Mouse (Mus musculus): ENCODE data around the gene Hibadh. TPM values are rescaled to one million over a fixed set of nuclear protein-coding genes. Genes with fewer than 3 reads are reported as not detected.

Hibadh gene
- polyA plus RNA-seq, 1 experiment from 2014 or later, result 72.2 TPM

- no peaks in the 10 kb centered on the region for H3K4me1 ChIP-seq
- no peaks in the 10 kb centered on the region for H3K9me3 ChIP-seq (replicated peaks)
- H3K27ac ChIP-seq (replicated peaks), result no peak overlapping the region
- no peaks in the 10 kb centered on the region for H3K27me3 ChIP-seq (replicated peaks)
- no peak overlapping the region for H3K4me2 ChIP-seq
- no peak overlapping the region for H3K4me3 ChIP-seq (replicated peaks)
- ATAC-seq (ENCODE audit: low FRiP score), result no peak
- WGBS, result 52% methylated on average over 4 of the region's 4 CpGs
- no peak overlapping the region for H3K9ac ChIP-seq (replicated peaks)
- no peaks in the 10 kb centered on the region for H3K36me3 ChIP-seq
These were observed 39.1 kb downstream of the Hibadh start for GRCm38 (mm10) chr6:52601117-52601516.

- no peaks in the 10 kb centered on the region for H3K4me1 ChIP-seq
- ATAC-seq (ENCODE audit: low FRiP score), result no peak
- 94% methylated on average over 1 of the region's 1 CpGs for WGBS
- H3K9ac ChIP-seq (replicated peaks), result no peak overlapping the region
- no peak overlapping the region for H3K27ac ChIP-seq (replicated peaks)
- no peaks in the 10 kb centered on the region for H3K9me3 ChIP-seq (replicated peaks)
- no peak overlapping the region for H3K4me2 ChIP-seq
- H3K4me3 ChIP-seq (replicated peaks), result no peak overlapping the region
- H3K27me3 ChIP-seq (replicated peaks), result no peaks in the 10 kb centered on the region
- H3K36me3 ChIP-seq, result no peaks in the 10 kb centered on the region
These were observed 45.4 kb downstream of the Hibadh start for GRCm38 (mm10) chr6:52594752-52595151.

- H3K27ac ChIP-seq (replicated peaks), result no peak overlapping the region
- no peak for ATAC-seq (ENCODE audit: low FRiP score)
- H3K36me3 ChIP-seq, result no peaks in the 10 kb centered on the region
- peaks cover 4% of the 10 kb centered on the region; the same call in 1 of the 2 replicates for H3K4me1 ChIP-seq
- H3K4me2 ChIP-seq, result no peak overlapping the region
- H3K4me3 ChIP-seq (replicated peaks), result no peak overlapping the region
- no peak overlapping the region for H3K9ac ChIP-seq (replicated peaks)
- H3K27me3 ChIP-seq (replicated peaks), result no peaks in the 10 kb centered on the region
- H3K9me3 ChIP-seq (replicated peaks), result no peaks in the 10 kb centered on the region
These were observed 53.6 kb downstream of the Hibadh start for GRCm38 (mm10) chr6:52586564-52586963.

- H3K9me3 ChIP-seq (replicated peaks), result no peaks in the 10 kb centered on the region
- no peak overlapping the region for H3K4me2 ChIP-seq
- H3K9ac ChIP-seq (replicated peaks), result no peak overlapping the region
- no peaks in the 10 kb centered on the region for H3K27me3 ChIP-seq (replicated peaks)
- H3K4me1 ChIP-seq, result peaks cover 4% of the 10 kb centered on the region; the same call in 1 of the 2 replicates
- no peak for ATAC-seq (ENCODE audit: low FRiP score)
- H3K4me3 ChIP-seq (replicated peaks), result no peak overlapping the region
- WGBS, result 12% methylated on average over 8 of the region's 8 CpGs
- H3K27ac ChIP-seq (replicated peaks), result no peak overlapping the region
- no peaks in the 10 kb centered on the region for H3K36me3 ChIP-seq
These were observed 55.8 kb downstream of the Hibadh start for GRCm38 (mm10) chr6:52584383-52584782.

- WGBS, result 96% methylated on average over 4 of the region's 4 CpGs
- H3K36me3 ChIP-seq, result no peaks in the 10 kb centered on the region
- H3K4me2 ChIP-seq, result no peak overlapping the region
- 0 out of 2 replicates have a peak, but pooled peaks cover 5% of the 10 kb centered on the region for H3K27me3 ChIP-seq (replicated peaks)
- no peak overlapping the region for H3K27ac ChIP-seq (replicated peaks)
- ATAC-seq (ENCODE audit: low FRiP score), result no peak
- H3K9ac ChIP-seq (replicated peaks), result no peak overlapping the region
- no peaks in the 10 kb centered on the region for H3K9me3 ChIP-seq (replicated peaks)
- no peak overlapping the region for H3K4me3 ChIP-seq (replicated peaks)
- H3K4me1 ChIP-seq, result peaks cover 4% of the 10 kb centered on the region; the same call in 1 of the 2 replicates
These were observed 59.1 kb downstream of the Hibadh start for GRCm38 (mm10) chr6:52581081-52581480.

- ATAC-seq (ENCODE audit: low FRiP score), result no peak
- 51% methylated on average over 2 of the region's 2 CpGs for WGBS
- peaks cover 5% of the 10 kb centered on the region; the same call in 1 of the 2 replicates for H3K27me3 ChIP-seq (replicated peaks)
- no peak overlapping the region for H3K9ac ChIP-seq (replicated peaks)
- H3K27ac ChIP-seq (replicated peaks), result no peak overlapping the region
- no peaks in the 10 kb centered on the region for H3K36me3 ChIP-seq
- no peaks in the 10 kb centered on the region for H3K4me1 ChIP-seq
- no peak overlapping the region for H3K4me3 ChIP-seq (replicated peaks)
- H3K4me2 ChIP-seq, result no peak overlapping the region
- H3K9me3 ChIP-seq (replicated peaks), result no peaks in the 10 kb centered on the region
These were observed 61.9 kb downstream of the Hibadh start for GRCm38 (mm10) chr6:52578322-52578721.

GRCm38 (mm10) chr6:52577270-52577669 is 62.9 kb downstream of the Hibadh start:
- H3K9ac ChIP-seq (replicated peaks), result no peak overlapping the region
- no peak overlapping the region for H3K4me2 ChIP-seq
- H3K4me3 ChIP-seq (replicated peaks), result no peak overlapping the region
- no peaks in the 10 kb centered on the region for H3K36me3 ChIP-seq
- no peaks in the 10 kb centered on the region for H3K4me1 ChIP-seq
- no peak; the same call in 1 of the 2 replicates for ATAC-seq (ENCODE audit: low FRiP score)
- WGBS, result 20% methylated on average over 4 of the region's 4 CpGs
- H3K9me3 ChIP-seq (replicated peaks), result no peaks in the 10 kb centered on the region
- peaks cover 11% of the 10 kb centered on the region; the same call in 1 of the 2 replicates for H3K27me3 ChIP-seq (replicated peaks)
- no peak overlapping the region for H3K27ac ChIP-seq (replicated peaks)

GRCm38 (mm10) chr6:52568706-52569105 is 71.5 kb downstream of the Hibadh start:
- ATAC-seq (ENCODE audit: low FRiP score), result no peak
- H3K4me2 ChIP-seq, result no peak overlapping the region
- no peak overlapping the region for H3K4me3 ChIP-seq (replicated peaks)
- no peak overlapping the region for H3K9ac ChIP-seq (replicated peaks)
- no peak overlapping the region for H3K27ac ChIP-seq (replicated peaks)
- H3K27me3 ChIP-seq (replicated peaks), result peaks cover 27% of the 10 kb centered on the region
- H3K36me3 ChIP-seq, result no peaks in the 10 kb centered on the region
- H3K9me3 ChIP-seq (replicated peaks), result no peaks in the 10 kb centered on the region
- H3K4me1 ChIP-seq, result peaks cover 22% of the 10 kb centered on the region; the same call in 1 of the 2 replicates
- WGBS, result 64% methylated on average over 6 of the region's 6 CpGs

GRCm38 (mm10) chr6:52567327-52568299 is 72.6 kb downstream of the Hibadh start:
- no peak overlapping the region for H3K4me3 ChIP-seq (replicated peaks)
- H3K9ac ChIP-seq (replicated peaks), result no peak overlapping the region
- no peak overlapping the region for H3K27ac ChIP-seq (replicated peaks)
- H3K27me3 ChIP-seq (replicated peaks), result peaks cover 25% of the 10 kb centered on the region
- 20% methylated on average over 20 of the region's 20 CpGs for WGBS
- ATAC-seq (ENCODE audit: low FRiP score), result no peak
- no peaks in the 10 kb centered on the region for H3K9me3 ChIP-seq (replicated peaks)
- H3K4me2 ChIP-seq, result no peak overlapping the region
- no peaks in the 10 kb centered on the region for H3K36me3 ChIP-seq
- H3K4me1 ChIP-seq, result peaks cover 22% of the 10 kb centered on the region; the same call in 1 of the 2 replicates

GRCm38 (mm10) chr6:52565210-52565609 is 75.0 kb downstream of the Hibadh start:
- no peak overlapping the region for H3K4me2 ChIP-seq
- no peak for ATAC-seq (ENCODE audit: low FRiP score)
- peaks cover 15% of the 10 kb centered on the region for H3K27me3 ChIP-seq (replicated peaks)
- H3K9me3 ChIP-seq (replicated peaks), result no peaks in the 10 kb centered on the region
- H3K4me1 ChIP-seq, result peaks cover 22% of the 10 kb centered on the region; the same call in 1 of the 2 replicates
- H3K27ac ChIP-seq (replicated peaks), result no peak overlapping the region
- no peak overlapping the region for H3K9ac ChIP-seq (replicated peaks)
- WGBS, result 79% methylated on average over 5 of the region's 5 CpGs
- no peaks in the 10 kb centered on the region for H3K36me3 ChIP-seq
- no peak overlapping the region for H3K4me3 ChIP-seq (replicated peaks)

- Histone ChIP-seq H3K36me3 (no peaks in the 10 kb centered on the region), H3K9me3 (replicated peaks) (no peaks in the 10 kb centered on the region), H3K4me2 (no peak overlapping the region), H3K4me1 (peaks cover 19% of the 10 kb centered on the region; the same call in 1 of the 2 replicates), H3K9ac (replicated peaks) (no peak overlapping the region), H3K27ac (replicated peaks) (no peak overlapping the region), H3K27me3 (replicated peaks) (0 out of 2 replicates have a peak, but pooled peaks cover 3% of the 10 kb centered on the region), H3K4me3 (replicated peaks) (no peak overlapping the region)
- 87% methylated on average over 4 of the region's 4 CpGs for WGBS
- ATAC-seq (ENCODE audit: low FRiP score), result no peak
These were observed 77.2 kb downstream of the Hibadh start for GRCm38 (mm10) chr6:52562994-52563393.

GRCm38 (mm10) chr6:52559041-52559440 is 81.1 kb downstream of the Hibadh start:
- no peak overlapping the region for H3K4me2 ChIP-seq
- no peaks in the 10 kb centered on the region for H3K4me1 ChIP-seq
- no peak overlapping the region for H3K4me3 ChIP-seq (replicated peaks)
- H3K36me3 ChIP-seq, result no peaks in the 10 kb centered on the region
- H3K9ac ChIP-seq (replicated peaks), result no peak overlapping the region
- ATAC-seq (ENCODE audit: low FRiP score), result no peak
- 81% methylated on average over 3 of the region's 3 CpGs for WGBS
- 0 out of 2 replicates have a peak, but pooled peaks cover 3% of the 10 kb centered on the region for H3K27me3 ChIP-seq (replicated peaks)
- H3K27ac ChIP-seq (replicated peaks), result no peak overlapping the region
- H3K9me3 ChIP-seq (replicated peaks), result no peaks in the 10 kb centered on the region
